Mouse (Mus musculus): Measurements from ENCODE around the gene Tfdp2.

The Tfdp2 gene

DNA sequence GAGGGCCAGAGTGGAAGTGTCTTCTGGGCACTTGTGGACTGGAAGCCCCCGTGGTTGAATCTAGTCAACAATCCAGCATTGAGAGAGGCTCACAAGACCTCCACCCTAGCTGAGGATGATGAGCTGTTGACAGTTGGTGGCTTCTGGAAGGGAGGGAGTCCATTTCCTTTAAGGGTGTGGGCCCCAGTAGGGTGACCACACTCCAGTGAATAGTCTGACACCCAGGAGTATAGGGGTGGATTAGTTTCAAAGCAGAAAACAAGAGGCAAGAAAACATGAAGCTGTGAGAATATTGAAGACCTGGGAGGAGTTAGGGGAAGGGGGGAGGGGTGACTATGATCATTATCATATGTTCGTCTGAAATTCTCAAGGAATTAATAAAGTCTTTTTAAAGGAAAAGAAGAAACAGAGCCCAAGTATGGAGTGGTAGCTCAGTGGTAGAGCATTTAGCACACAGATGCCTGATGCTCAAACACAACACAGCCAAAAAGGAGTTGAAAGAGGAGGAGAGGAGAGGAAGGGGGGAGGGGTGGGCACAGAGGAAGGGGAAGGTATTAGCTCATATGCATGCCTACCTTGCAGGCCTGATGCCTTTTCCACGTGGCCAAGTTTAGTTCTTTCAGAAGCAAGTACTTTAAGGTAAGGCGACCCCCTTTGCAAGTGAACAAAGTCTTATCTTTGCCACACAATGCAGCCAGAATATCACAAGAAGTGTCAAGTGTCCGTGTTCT lies 173.7 kb downstream of the Tfdp2 start:
- ChIA-PET POLR2A (interaction anchor here in 2 of 4 experiments (0.5 to 1.9 kb wide), 10 partner anchors 11 to 621 kb away, joined by 3 to 8 read pairs (median 3); partner anchors contain the start of gene Gk5 (in 1 of the 2)), CTCF (interaction anchor here in 1 of 4 experiments (0.6 kb wide), 1 partner anchor 123 kb away, joined by 7 read pairs; no protein-coding TSS in a partner anchor)

DNA sequence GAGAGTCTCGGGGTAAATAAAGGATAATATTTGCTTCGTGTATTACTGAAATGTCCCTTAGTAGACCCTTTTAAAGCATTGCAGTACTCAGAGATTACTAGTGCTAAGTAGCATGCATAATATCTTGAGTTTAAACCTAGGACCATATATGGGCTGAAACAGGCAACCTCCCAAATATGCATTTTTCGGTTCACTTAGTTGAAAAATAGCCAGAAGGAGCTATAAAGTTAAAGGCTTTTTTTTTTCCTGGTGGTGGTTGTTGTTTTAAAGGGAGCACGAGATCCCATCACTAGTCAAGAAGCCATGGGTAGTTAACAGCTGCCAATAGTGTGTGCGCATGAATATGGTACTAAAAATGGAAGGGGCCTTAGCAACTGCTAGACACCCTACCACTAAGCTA lies 175.0 kb downstream of the Tfdp2 start:
- ChIA-PET CTCF (interaction anchor here in 1 of 4 experiments (0.5 kb wide), 1 partner anchor 19 kb away, joined by 7 read pairs; no protein-coding TSS in a partner anchor), POLR2A (interaction anchor here in 2 of 4 experiments (1.1 to 1.9 kb wide), 3 partner anchors 17 to 21 kb away, joined by 3 to 8 read pairs (median 6); no protein-coding TSS in a partner anchor)
